Mouse (Mus musculus) T-helper 2 cell (primary cell): ENCODE data around the gene Med17.
"Not testable (repeated sequence)": the region's sequence is repeated elsewhere in the genome, so short reads cannot be mapped to it uniquely, and the experiment has no call there.

Experiments used
- in situ Hi-C: fragments of 300-600 bp; cut with MboI, MseI; formaldehyde crosslinking; loops from one replicate; pipeline ENCODE4 v1.15.1; 2025; ENCODE audit warnings: high pct_unique_total_duplicates

The Med17 gene

GRCm38 (mm10) chr9:15279649-15280490, at the start of gene Med17:
Gene Med17, minus strand, starts transcription at chr9:15279931.
- in situ Hi-C loops, result loop anchor here (10.0 kb wide), 1 partner anchor 245 kb away; no protein-coding TSS in a partner anchor

- in situ Hi-C loops, result no loop called here
Observed at GRCm38 (mm10) chr9:15318170-15318742, 38.5 kb upstream of the Med17 start.

DNA sequence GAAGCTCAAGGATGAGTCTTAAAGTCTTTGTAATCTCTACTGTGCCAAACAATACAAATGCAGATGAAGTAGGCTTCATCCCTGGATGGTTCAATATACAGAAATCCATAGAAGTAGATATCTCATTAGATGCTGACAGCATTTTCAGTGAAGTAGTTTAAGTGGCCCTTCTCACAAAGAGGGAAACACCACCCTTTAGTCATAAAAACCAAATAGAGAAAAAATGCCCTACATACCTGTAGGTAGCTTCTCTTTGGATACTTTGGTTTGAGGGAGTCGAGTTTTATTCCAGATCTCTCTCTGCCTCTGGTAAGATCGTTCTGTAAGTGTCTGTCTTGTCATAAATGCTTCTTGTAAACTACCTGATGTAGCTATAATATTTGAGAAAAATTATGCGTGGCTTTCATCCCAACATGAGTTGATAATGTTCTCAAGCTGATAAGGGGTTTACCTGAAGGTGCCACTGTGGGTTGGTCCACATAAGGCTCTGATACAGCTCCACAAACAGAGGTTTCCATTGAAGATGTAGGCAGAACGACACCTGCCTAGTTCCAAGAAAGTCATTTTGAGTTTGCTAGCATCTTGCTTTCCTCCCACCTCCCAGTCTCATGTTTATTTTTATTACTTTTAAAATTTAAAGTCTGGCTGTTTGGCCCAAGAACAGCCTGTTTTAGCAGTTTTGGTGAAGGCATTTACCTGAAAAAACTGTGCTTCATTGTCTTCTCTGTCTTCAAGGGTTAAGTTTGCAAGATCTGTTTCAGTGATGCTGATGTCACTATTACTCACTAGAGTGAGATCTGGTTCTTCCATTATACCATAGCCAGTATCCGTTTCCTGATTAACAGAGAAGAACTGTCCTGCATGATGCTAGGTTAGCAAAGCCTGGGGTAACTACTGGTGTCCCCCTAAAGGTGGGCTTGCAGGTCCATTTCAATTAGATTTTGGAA, 37.8 kb upstream of the Med17 start:
- in situ Hi-C loops, result no loop called here

GRCm38 (mm10) chr9:15316296-15316695, 36.6 kb upstream of the Med17 start:
- in situ Hi-C loops, result not testable (repeated sequence)

DNA sequence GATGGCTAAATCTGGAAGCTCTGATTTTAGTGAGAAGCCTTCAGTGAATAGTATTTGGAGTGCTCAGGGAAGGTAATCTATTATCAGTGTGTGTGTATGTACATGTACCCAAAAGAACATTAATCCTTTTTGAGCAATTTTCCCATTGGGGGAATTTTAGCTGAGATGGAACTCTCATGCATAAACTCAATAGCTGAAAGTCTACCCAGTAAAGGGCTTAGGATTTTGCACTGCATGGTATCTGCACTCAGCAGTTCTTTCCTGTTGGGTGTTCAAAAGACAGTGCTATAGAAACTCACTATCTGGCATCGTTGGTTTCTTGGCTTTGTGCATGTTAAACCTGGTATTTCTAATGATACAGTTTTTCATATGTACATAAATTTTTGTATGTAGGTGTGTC, 34.9 kb upstream of the Med17 start:
- in situ Hi-C loops, result no loop called here

GRCm38 (mm10) chr9:15313633-15314032, 33.9 kb upstream of the Med17 start:
- in situ Hi-C loops, result no loop called here

GRCm38 (mm10) chr9:15312054-15312735, 32.5 kb upstream of the Med17 start:
- in situ Hi-C loops, result no loop called here

DNA sequence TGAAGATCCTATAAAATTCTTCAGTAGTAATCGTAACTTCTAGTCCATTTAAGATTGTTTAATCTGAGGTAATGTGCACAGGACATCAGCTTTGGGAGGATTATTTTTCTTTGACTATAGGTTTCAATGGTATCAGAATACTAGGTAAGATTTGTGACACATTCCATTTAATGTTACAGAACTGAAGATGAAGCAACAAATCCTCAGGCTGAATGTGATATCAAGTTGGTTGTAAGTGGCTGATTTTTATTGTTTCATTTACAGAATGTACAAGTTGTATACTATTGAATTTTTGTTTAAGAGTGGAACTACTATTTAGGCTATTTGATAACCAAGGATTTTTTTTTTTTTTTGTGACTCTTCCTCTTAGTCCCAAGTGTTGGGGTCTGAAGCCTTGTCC, 30.4 kb upstream of the Med17 start:
- in situ Hi-C loops, result no loop called here

DNA sequence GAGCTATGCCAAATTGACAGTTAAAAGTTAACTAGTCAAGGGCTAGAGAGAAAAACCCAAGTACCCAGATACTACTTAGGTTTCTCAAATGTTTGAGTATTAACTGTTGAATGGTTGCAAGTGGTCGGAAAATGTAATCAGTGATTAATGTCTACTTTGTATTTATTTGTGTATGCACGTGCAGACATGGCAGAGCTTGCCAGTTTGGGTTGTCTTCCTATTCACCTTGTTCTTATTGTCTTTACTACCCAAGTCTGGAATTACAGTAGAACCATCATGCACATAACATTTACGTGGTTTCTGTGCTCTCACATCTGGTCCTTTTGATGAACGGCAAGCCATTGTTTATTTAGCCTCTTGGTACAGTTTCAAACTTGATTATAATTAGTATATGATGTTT, 29.7 kb upstream of the Med17 start:
- in situ Hi-C loops, result no loop called here

DNA sequence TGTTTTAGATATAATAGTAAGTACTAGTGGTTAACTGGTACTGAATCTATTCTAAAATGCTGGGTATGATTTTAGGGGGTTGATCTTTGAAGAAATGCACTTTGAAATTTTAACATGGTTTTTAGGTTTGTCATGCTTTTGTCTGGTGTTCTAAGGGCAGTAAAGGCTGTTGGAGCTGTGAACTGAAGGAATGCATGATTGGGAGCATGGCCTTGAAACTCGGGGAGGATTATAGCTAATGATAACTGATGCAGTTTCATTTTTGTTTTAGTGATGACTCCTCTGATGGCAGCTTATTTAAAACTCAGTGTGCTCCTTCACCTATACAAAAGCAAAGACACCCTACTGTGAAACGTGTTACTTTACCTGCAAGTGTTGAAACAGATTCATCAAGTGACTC, 28.5 kb upstream of the Med17 start:
- in situ Hi-C loops, result no loop called here

DNA sequence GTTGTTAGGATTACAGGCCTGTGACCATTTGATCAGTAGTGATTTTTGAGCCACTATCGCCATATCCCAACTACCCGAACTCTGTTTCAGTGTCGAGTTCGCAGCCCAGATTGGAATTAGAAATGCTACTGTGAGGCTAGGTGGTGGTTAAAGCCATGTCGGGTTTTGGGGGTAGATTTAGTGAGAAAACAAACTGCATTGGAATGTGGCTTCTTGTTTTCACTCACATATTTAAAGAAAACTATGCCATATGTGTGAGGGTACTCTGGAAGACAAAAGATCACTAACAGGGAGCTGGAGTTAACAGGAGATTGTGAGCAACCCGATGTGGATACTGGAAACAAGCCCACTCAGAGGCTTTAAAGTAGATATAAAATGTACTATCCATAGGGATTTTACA, 27.5 kb upstream of the Med17 start:
- in situ Hi-C loops, result no loop called here

DNA sequence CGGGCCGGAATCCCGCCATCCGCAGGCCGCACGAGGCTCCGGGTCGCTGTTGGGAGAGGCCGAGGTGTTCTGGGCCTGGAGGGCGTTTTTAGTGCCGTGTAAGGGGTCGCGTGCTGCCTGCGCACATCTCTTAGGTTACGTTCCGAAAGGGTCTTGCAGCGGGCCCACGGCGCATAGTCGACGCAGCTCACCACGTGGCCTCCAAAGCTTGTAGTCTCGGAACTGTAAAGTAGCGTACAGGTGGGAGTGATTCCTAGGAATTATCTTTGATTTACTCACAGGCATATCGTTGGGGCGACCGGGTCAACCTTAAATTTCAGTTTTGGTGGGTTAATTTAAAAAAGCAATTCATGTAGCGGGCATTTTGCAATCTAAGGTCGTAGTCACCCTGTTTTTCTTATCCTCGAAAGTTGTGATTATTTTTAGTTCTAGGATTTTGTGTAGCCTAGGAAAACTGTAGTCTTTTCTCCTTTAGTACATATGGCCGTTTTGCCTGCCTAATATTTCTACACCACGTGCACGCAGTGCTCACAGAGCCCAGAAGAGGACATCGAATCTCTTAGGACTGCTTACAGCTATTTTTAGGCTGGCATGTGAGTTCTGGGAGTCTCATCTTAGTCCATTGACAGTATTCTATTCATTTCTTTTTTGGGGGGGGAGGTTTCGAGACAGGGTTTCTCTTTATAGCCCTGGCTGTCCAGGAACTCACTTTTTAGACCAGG, 26.8 kb upstream of the Med17 start, which contains the start of gene 4931406C07Rik:
Gene 4931406C07Rik, minus strand, starts transcription at position 51 of the 722 bp plus-strand sequence.
- in situ Hi-C loops, result no loop called here

DNA sequence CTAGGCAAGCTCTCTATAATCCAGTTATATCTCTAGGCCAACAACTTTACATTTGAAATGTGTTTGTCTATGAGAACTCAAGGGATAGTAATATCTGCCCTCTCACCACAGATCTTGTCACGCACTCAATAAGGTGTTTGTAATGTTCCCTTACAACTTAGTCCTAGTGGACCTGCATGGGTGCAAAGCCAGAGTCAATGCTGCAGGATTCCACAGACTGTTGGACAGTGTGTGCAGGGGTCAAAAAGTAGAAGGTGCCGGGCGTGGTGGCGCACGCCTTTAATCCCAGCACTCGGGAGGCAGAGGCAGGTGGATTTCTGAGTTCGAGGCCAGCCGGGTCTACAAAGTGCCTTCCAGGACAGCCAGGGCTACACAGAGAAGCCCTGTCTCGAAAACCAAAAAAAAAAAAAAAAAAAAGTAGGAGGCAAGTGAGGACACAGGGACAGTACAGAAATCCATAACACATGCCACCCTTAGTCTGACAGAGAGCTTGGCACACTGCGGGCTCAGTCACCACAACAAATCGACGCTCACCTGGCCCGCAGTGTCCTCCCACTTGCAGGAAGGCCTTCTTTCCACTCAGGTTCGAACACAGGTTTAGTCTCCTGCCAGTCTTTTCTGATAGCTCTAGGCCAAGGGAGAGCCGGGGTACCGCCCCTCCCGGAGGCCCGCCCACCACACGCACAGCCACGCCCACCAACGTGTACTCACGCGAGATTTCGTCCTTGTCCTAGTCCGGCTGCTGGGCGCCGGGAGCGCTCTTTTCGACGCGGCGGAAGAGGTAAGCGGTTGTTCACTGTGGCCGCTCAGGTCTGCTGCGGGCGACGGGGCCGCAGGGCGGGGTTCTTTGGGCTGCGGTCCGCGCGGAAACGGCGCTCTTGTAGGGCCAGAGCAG, 26.0 kb upstream of the Med17 start, which contains the start of gene Taf1d:
Gene Taf1d, plus strand, starts transcription at position 712 of the 895 bp plus-strand sequence.
- in situ Hi-C loops, result no loop called here

DNA sequence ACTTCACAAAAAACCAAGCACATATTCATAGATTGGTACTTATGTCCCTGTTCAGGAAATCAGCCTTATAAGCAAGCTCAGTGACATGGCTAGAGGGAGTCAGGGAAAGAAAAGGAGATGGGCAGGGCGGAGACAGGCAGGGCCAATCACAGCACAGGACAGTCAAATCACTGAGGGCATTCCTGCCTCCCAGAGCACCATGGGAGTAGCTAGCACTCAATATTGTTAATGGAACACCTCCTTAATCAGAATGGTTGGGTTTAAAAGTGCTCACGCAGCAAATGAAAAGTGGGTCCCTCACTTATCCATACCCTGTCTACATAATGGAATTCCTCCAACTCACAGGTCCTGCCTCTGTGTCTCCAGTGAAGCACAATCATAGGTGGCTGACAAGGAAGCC, 23.1 kb upstream of the Med17 start:
- in situ Hi-C loops, result no loop called here

DNA sequence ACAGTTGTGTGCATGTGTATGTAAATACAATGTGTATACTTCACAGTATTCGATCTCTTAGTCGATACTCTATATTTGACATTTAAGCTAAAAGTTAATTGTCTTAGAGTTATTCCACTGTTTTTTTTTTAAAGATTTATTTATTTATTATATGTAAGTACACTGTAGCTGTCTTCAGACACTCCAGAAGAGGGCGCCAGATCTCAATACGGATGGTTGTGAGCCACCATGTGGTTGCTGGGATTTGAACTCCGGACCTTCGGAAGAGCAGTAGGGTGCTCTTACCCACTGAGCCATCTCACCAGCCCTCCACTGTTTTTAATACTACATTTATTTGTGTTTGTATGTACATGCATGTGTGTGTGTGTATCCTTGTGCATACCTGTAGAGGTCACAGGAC, 22.3 kb upstream of the Med17 start:
- in situ Hi-C loops, result not testable (repeated sequence)

DNA sequence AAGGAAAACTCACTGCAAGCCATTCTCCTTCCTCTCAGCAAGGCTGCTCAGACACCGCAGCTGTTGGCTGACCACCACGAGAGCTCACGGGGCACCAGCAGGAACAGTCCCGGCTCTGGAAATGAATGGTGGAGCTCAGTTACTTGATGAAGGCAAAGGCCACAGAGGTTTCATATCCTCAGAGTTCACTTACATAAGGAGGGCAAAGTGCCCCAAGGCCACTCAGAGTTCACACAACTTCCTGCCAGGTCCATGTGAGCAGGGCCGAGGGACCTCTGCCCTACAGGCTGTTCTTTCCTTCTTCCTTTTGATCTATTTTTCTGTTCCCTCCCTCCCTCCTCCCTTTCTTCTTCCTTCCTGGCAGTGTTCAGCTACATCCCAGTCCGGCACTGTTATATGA, 21.7 kb upstream of the Med17 start:
- in situ Hi-C loops, result no loop called here

GRCm38 (mm10) chr9:15300056-15300455, 20.3 kb upstream of the Med17 start:
- in situ Hi-C loops, result no loop called here

DNA sequence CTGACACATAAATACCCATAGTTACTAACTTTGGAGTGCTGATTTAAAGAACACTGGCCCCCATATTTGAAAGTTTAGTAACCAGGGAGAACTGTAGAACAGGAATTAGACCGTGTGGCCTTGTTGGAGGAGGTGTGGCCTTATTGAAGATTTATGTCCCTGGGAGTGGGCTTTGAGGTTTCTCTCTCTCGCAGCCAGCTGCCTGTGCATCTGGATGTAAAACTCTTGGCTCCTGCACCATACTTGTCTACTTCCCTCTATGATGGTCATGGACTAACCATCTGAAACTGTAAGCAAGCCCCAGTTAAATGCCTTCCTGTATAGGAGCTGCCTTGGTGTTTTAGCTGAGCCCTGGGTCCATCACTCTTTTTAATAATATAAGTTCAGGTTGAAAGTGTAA, 18.7 kb upstream of the Med17 start:
- in situ Hi-C loops, result no loop called here

- in situ Hi-C loops, result no loop called here
Observed at GRCm38 (mm10) chr9:15297112-15297511, 17.4 kb upstream of the Med17 start.

DNA sequence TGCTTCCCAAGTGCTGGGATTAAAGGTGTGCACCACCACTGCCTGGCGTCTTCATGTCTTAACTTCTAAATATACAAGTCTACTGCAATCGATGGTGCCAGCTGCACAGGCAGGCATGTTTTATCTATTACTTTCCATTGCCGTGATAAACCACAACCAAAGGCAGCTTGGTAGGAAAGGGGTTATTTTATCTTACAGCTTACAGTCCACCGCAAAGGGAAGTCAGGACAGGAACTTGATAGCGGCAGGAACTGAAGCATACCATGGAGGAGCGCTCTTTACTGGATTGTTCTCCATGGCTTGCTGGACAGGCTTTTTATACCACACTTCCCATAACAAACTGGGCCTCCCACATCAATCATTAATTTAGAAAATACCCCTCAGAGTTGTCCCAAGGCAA, 9.5 kb upstream of the Med17 start:
- in situ Hi-C loops, result loop anchor here (10.0 kb wide), 1 partner anchor 254 kb away; no protein-coding TSS in a partner anchor
